Mouse (Mus musculus) midbrain, embryonic 13.5 days (tissue): ENCODE measurements around the gene Gm49395. TPM values are rescaled to one million over a fixed set of nuclear protein-coding genes. Genes with fewer than 3 reads are reported as not detected.

Source experiments
- ATAC-seq: fragments of 200-750 bp; cut with Nextera tagmentation; 2 replicates; pipeline ENCODE4 v1.8.0; 2017; ENCODE audit warnings: mild to moderate bottlenecking, moderate TSS enrichment, moderate library complexity
- H3K27ac ChIP-seq: fragments of 300-500 bp; sonication (generic); 2 replicates; pipeline ENCODE4 v1.5.1; 2015; ENCODE audit warnings: inconsistent platforms, mild to moderate bottlenecking, moderate library complexity
- H3K27me3 ChIP-seq: fragments of 300-500 bp; sonication (generic); 2 replicates; pipeline ENCODE4 v1.6.1; 2015; ENCODE audit warnings: mild to moderate bottlenecking, inconsistent platforms
- H3K36me3 ChIP-seq: fragments of 300-500 bp; sonication (generic); 2 replicates; pipeline ENCODE4 v1.6.1; 2015; ENCODE audit warnings: mild to moderate bottlenecking, inconsistent platforms
- H3K4me1 ChIP-seq: fragments of 300-500 bp; sonication (generic); replicated peaks from 2 replicates; pipeline ENCODE4 v1.6.1; 2015; ENCODE audit warnings: inconsistent platforms
- H3K4me2 ChIP-seq: fragments of 300-500 bp; sonication (generic); replicated peaks from 2 replicates; pipeline ENCODE4 v1.6.1; 2015; ENCODE audit warnings: moderate library complexity, mild to moderate bottlenecking, inconsistent platforms
- H3K4me3 ChIP-seq: fragments of 300-500 bp; sonication (generic); replicated peaks from 2 replicates; pipeline ENCODE4 v1.5.1; 2015; ENCODE audit warnings: mild to moderate bottlenecking, inconsistent platforms
- H3K9ac ChIP-seq: fragments of 300-500 bp; sonication (generic); replicated peaks from 2 replicates; pipeline ENCODE4 v1.6.1; 2015; ENCODE audit warnings: mild to moderate bottlenecking, inconsistent platforms
- H3K9me3 ChIP-seq: fragments of 300-500 bp; sonication (generic); 2 replicates; pipeline ENCODE4 v1.6.1; 2016; ENCODE audit warnings: mild to moderate bottlenecking, inconsistent platforms
- WGBS: fragments of 180-500 bp; shearing (Covaris S2); methylation state at CpG from one replicate; pipeline ENCODE4 v1.1.7; 2015; 5-methylcytosine and 5-hydroxymethylcytosine counted together
- polyA plus RNA-seq: library from polyadenylated mRNA; unstranded; fragments of >200 nt; fragmentation: Nextera tagmentation; extraction: Ambion mirVana; gene quantifications from 2 replicates; pipeline ENCODE4 v1.2.1, GENCODE M21; 2015

Gm49395 gene
- polyA plus RNA-seq, 1 experiment from 2014 or later: 3.0 TPM

- H3K4me3 ChIP-seq: no peak overlapping the region
- ATAC-seq: no peak
- no peak overlapping the region for H3K4me2 ChIP-seq
- no peaks in the 10 kb centered on the region for H3K4me1 ChIP-seq
- H3K27ac ChIP-seq: no peak overlapping the region
- H3K27me3 ChIP-seq: no peaks in the 10 kb centered on the region
- no peaks in the 10 kb centered on the region for H3K9me3 ChIP-seq
- 86% methylated on average over 4 of the region's 4 CpGs for WGBS
- no peak overlapping the region for H3K9ac ChIP-seq
- H3K36me3 ChIP-seq: no peaks in the 10 kb centered on the region
Observed at GRCm38 (mm10) chr13:115125130-115125529, 23.4 kb upstream of the Gm49395 start.

- no peaks in the 10 kb centered on the region for H3K4me1 ChIP-seq
- H3K4me3 ChIP-seq: no peak overlapping the region
- H3K27me3 ChIP-seq: no peaks in the 10 kb centered on the region
- H3K9ac ChIP-seq: no peak overlapping the region
- H3K9me3 ChIP-seq: no peaks in the 10 kb centered on the region
- no peak for ATAC-seq
- H3K36me3 ChIP-seq: no peaks in the 10 kb centered on the region
- no peak overlapping the region for H3K4me2 ChIP-seq
- WGBS: 89% methylated on average over 1 of the region's 1 CpGs
- no peak overlapping the region for H3K27ac ChIP-seq
Observed at GRCm38 (mm10) chr13:115124521-115124920, 22.8 kb upstream of the Gm49395 start.

GRCm38 (mm10) chr13:115118756-115119155 is 17.0 kb upstream of the Gm49395 start:
- no peaks in the 10 kb centered on the region for H3K4me1 ChIP-seq
- 62% methylated on average over 5 of the region's 5 CpGs for WGBS
- H3K9me3 ChIP-seq: no peaks in the 10 kb centered on the region
- H3K4me2 ChIP-seq: no peak overlapping the region
- no peaks in the 10 kb centered on the region for H3K36me3 ChIP-seq
- no peak overlapping the region for H3K9ac ChIP-seq
- ATAC-seq: no peak
- no peak overlapping the region for H3K4me3 ChIP-seq
- H3K27ac ChIP-seq: no peak overlapping the region
- H3K27me3 ChIP-seq: no peaks in the 10 kb centered on the region

- H3K27ac ChIP-seq: no peak overlapping the region
- 89% methylated on average over 3 of the region's 3 CpGs for WGBS
- no peak overlapping the region for H3K9ac ChIP-seq
- no peaks in the 10 kb centered on the region for H3K4me1 ChIP-seq
- no peaks in the 10 kb centered on the region for H3K27me3 ChIP-seq
- no peaks in the 10 kb centered on the region for H3K36me3 ChIP-seq
- ATAC-seq: no peak
- H3K4me2 ChIP-seq: no peak overlapping the region
- H3K4me3 ChIP-seq: no peak overlapping the region
- no peaks in the 10 kb centered on the region for H3K9me3 ChIP-seq
Observed at GRCm38 (mm10) chr13:115118195-115118594, 16.5 kb upstream of the Gm49395 start.

GRCm38 (mm10) chr13:115116930-115117621 is 15.4 kb upstream of the Gm49395 start:
- no peak overlapping the region for H3K4me2 ChIP-seq
- 89% methylated on average over 3 of the region's 3 CpGs for WGBS
- no peak overlapping the region for H3K9ac ChIP-seq
- no peaks in the 10 kb centered on the region for H3K27me3 ChIP-seq
- H3K4me3 ChIP-seq: no peak overlapping the region
- no peaks in the 10 kb centered on the region for H3K36me3 ChIP-seq
- H3K27ac ChIP-seq: no peak overlapping the region
- no peak for ATAC-seq
- no peaks in the 10 kb centered on the region for H3K4me1 ChIP-seq
- no peaks in the 10 kb centered on the region for H3K9me3 ChIP-seq

- H3K4me3 ChIP-seq: no peak overlapping the region
- H3K27ac ChIP-seq: no peak overlapping the region
- H3K27me3 ChIP-seq: no peaks in the 10 kb centered on the region
- no peaks in the 10 kb centered on the region for H3K9me3 ChIP-seq
- no peak for ATAC-seq
- no peak overlapping the region for H3K4me2 ChIP-seq
- no peaks in the 10 kb centered on the region for H3K4me1 ChIP-seq
- no peaks in the 10 kb centered on the region for H3K36me3 ChIP-seq
- 83% methylated on average over 4 of the region's 4 CpGs for WGBS
- H3K9ac ChIP-seq: no peak overlapping the region
Observed at GRCm38 (mm10) chr13:115109628-115110027, 7.9 kb upstream of the Gm49395 start.

GRCm38 (mm10) chr13:115107436-115107835 is 5.7 kb upstream of the Gm49395 start:
- WGBS: 80% methylated on average over 8 of the region's 8 CpGs
- Histone ChIP-seq H3K9ac (no peak overlapping the region), H3K27ac (no peak overlapping the region), H3K27me3 (peaks cover 4% of the 10 kb centered on the region), H3K4me2 (no peak overlapping the region), H3K9me3 (no peaks in the 10 kb centered on the region), H3K36me3 (no peaks in the 10 kb centered on the region), H3K4me3 (no peak overlapping the region), H3K4me1 (no peaks in the 10 kb centered on the region)
- ATAC-seq: no peak

GRCm38 (mm10) chr13:115106183-115106582 is 4.5 kb upstream of the Gm49395 start:
- H3K9me3 ChIP-seq: no peaks in the 10 kb centered on the region
- 91% methylated on average over 10 of the region's 10 CpGs for WGBS
- peaks cover 12% of the 10 kb centered on the region for H3K27me3 ChIP-seq
- no peak overlapping the region for H3K27ac ChIP-seq
- no peak for ATAC-seq
- H3K4me2 ChIP-seq: no peak overlapping the region
- H3K4me1 ChIP-seq: peaks cover 9% of the 10 kb centered on the region
- H3K36me3 ChIP-seq: no peaks in the 10 kb centered on the region
- no peak overlapping the region for H3K9ac ChIP-seq
- H3K4me3 ChIP-seq: no peak overlapping the region

GRCm38 (mm10) chr13:115102754-115103153 is 1.0 kb upstream of the Gm49395 start:
- Histone ChIP-seq H3K4me1 (peaks cover 10% of the 10 kb centered on the region), H3K36me3 (no peaks in the 10 kb centered on the region), H3K27me3 (peaks cover 37% of the 10 kb centered on the region), H3K4me2 (no peak overlapping the region), H3K9me3 (no peaks in the 10 kb centered on the region), H3K4me3 (no peak overlapping the region), H3K27ac (no peak overlapping the region), H3K9ac (no peak overlapping the region)
- WGBS: 97% methylated on average over 2 of the region's 2 CpGs
- no peak for ATAC-seq

GRCm38 (mm10) chr13:115100381-115101177 is 1.1 kb downstream of the Gm49395 start:
- no peak for ATAC-seq
- Histone ChIP-seq H3K9ac (no peak overlapping the region), H3K4me3 (peak overlapping the region; percentile 50; the same call in 1 of the 2 replicates), H3K27ac (no peak overlapping the region), H3K4me1 (peaks cover 10% of the 10 kb centered on the region), H3K4me2 (peak overlapping the region; percentile 88), H3K27me3 (peaks cover 37% of the 10 kb centered on the region), H3K9me3 (no peaks in the 10 kb centered on the region), H3K36me3 (no peaks in the 10 kb centered on the region)
- 31% methylated on average over 11 of the region's 11 CpGs for WGBS

- no peak overlapping the region for H3K9ac ChIP-seq
- no peaks in the 10 kb centered on the region for H3K9me3 ChIP-seq
- no peaks in the 10 kb centered on the region for H3K36me3 ChIP-seq
- H3K27ac ChIP-seq: no peak overlapping the region
- H3K27me3 ChIP-seq: peaks cover 37% of the 10 kb centered on the region
- ATAC-seq: no peak
- WGBS: 85% methylated on average over 9 of the region's 9 CpGs
- no peak overlapping the region for H3K4me2 ChIP-seq
- no peak overlapping the region for H3K4me3 ChIP-seq
- peaks cover 10% of the 10 kb centered on the region for H3K4me1 ChIP-seq
Observed at GRCm38 (mm10) chr13:115099381-115099780, 2.3 kb downstream of the Gm49395 start.

GRCm38 (mm10) chr13:115098227-115098626 is 3.5 kb downstream of the Gm49395 start:
- no peak overlapping the region for H3K27ac ChIP-seq
- H3K27me3 ChIP-seq: peaks cover 37% of the 10 kb centered on the region
- no peak for ATAC-seq
- H3K4me2 ChIP-seq: no peak overlapping the region
- H3K9ac ChIP-seq: no peak overlapping the region
- H3K4me1 ChIP-seq: peaks cover 10% of the 10 kb centered on the region
- H3K4me3 ChIP-seq: no peak overlapping the region
- WGBS: 87% methylated on average over 3 of the region's 3 CpGs
- H3K36me3 ChIP-seq: no peaks in the 10 kb centered on the region
- no peaks in the 10 kb centered on the region for H3K9me3 ChIP-seq
